Mouse (Mus musculus) B cell, adult 2 months (primary cell): ENCODE results near the gene Cenpp.
"Not testable (repeated sequence)": the region's sequence is repeated elsewhere in the genome, so short reads cannot be mapped to it uniquely, and the experiment has no call there.

ENCODE experiments used
- DNase-seq, 2 experiments: peaks; one replicate each; pipeline ENCODE4 v3.0.0; 2022

The Cenpp gene

GRCm38 (mm10) chr13:49603603-49604002, 49.0 kb downstream of the Cenpp start:
- no peak for DNase-seq

- not testable (repeated sequence) for DNase-seq
Observed at GRCm38 (mm10) chr13:49602541-49602940, 50.0 kb downstream of the Cenpp start.

- no peak for DNase-seq
Observed at GRCm38 (mm10) chr13:49586062-49586461, 66.5 kb downstream of the Cenpp start.

DNA sequence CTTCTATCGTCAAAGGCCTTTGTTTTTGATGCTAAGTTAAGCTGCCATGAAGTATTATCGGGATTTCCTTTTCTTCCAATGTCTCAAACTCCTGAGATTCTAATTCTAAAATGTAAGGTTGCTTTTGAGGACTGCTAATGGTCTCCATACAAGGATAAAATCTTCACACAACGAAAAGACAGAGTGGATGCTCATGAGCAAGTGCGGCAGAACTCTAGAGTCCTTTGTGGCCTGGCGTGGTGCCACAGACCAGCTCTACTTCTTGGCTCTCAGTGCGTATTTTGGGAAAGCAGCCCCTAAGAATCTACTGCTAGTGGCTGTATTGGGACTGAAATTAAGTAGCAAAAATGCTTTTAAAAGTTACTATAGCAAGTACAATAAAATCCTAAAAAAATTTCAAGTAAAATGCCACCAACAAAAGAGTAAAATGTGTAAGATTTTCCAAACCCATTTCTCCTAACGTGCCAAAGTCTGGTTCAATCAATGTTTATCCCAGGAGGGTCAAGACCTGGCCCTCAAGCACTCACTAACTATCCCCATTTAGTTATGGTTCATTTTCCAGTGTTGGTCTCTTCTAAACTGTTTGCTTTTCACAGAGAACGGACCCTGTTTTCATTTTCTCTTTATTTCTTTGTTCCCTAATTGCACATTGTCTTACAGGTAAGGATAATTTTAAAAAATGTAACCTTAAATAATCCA, 68.1 kb downstream of the Cenpp start:
- no peak for DNase-seq

GRCm38 (mm10) chr13:49583859-49584258, 68.7 kb downstream of the Cenpp start:
- no peak for DNase-seq

- DNase-seq = no peak
Observed at GRCm38 (mm10) chr13:49581541-49582530, 70.7 kb downstream of the Cenpp start, which contains the start of gene Omd. Gene Omd (plus strand): TSS chr13:49582462.

GRCm38 (mm10) chr13:49571418-49571817, 81.2 kb downstream of the Cenpp start:
- no peak for DNase-seq

DNA sequence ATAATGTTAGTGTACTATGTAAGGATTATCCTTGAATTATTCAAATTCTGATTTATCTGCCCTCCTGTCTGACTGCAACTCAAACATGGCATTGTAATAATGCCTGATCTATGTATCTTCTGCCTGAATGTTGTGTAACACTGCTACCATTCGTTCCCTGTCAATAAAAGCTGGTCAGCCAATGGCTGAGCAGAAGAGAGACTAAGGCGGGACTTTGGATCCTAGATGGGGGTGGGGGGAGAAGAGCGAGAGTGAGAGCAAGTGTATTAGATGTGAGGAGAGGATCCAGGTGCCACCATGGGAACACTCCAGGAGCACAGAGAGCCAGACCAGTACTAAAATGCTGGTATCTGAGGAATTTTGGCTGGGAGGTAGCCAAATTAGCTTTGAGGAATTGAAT, 82.2 kb downstream of the Cenpp start:
- no peak for DNase-seq

DNA sequence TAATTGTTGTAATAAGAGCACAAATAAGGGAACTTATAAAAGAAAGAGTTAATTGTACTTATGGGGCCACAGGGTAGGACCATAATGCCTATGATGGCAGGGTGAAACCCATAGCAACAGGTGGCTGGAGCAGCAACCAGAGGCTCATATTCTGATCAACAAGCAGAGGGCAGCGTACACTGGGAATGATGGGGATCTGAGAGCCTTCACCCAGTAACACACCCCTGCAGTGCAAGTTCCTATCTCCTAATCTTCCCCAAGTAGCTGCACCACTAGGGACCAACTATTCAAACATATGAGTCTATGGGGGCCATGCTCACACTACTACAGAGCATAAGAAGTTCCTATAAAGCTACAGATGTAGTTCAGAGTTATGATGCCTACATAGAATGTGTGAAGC, 88.2 kb downstream of the Cenpp start:
- DNase-seq = no peak

DNA sequence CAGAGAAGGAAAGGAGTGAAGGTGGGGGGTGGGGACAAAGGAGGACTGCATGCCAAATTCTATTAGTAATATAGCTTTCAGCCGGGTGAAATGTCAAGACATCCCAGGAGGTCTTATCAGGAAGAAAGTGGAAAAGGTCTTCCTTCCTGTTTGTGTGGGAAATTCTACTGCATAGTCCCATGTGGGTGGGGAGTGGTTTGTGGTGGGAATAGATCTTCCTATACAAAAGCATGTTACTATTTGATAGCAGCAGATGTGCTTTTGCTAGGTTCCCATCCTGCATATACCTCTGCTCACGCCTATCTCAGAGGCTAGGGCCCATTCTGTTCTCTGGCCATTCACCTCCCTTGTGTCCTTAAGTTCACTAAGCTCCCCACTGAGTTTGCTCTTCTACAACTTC, 91.7 kb downstream of the Cenpp start:
- no peak for DNase-seq

GRCm38 (mm10) chr13:49559185-49559584, 93.4 kb downstream of the Cenpp start:
- no peak for DNase-seq

DNA sequence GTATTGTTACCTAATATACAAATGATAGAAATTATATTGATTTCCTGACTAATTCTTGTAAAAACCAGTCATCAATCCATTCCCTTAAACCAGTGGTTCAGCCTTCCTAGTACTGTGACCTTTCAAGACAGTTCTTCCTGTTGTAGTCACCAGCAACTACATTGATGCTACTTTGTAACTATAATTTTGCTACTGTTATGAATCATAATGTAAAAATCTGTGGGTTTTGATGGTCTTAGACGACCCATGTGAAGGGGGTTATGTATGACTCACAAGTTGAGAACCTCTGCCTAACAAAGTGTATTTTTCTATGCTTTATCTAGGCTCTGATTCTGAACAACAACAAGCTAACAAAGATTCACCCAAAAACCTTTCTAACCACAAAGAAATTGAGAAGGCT, 95.7 kb downstream of the Cenpp start:
- no peak for DNase-seq

GRCm38 (mm10) chr13:49556203-49556602, 96.4 kb downstream of the Cenpp start:
- DNase-seq = no peak

DNA sequence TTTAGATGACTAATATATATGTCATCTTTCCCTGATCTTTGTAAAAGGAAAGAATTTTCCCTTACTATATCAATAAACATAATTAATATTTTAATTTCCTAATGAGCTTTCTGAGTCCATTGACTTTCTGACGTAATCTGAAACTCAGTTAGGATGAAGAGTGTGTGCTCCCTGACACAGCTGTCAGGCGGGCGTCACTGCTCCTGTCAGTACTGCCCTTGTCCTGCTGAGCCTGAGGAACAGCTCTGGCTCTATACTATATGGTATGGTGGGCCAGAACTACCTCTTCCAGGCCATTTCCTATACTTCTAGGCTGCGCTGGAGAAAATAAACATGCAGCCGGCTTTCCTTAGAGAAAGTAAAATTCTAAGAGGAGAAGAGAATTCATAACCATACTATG, 98.1 kb downstream of the Cenpp start:
- no peak for DNase-seq

- no peak for DNase-seq
Observed at GRCm38 (mm10) chr13:49549616-49550015, 103.0 kb downstream of the Cenpp start.

- DNase-seq = no peak
Observed at GRCm38 (mm10) chr13:49547563-49548150, 104.9 kb downstream of the Cenpp start.

DNA sequence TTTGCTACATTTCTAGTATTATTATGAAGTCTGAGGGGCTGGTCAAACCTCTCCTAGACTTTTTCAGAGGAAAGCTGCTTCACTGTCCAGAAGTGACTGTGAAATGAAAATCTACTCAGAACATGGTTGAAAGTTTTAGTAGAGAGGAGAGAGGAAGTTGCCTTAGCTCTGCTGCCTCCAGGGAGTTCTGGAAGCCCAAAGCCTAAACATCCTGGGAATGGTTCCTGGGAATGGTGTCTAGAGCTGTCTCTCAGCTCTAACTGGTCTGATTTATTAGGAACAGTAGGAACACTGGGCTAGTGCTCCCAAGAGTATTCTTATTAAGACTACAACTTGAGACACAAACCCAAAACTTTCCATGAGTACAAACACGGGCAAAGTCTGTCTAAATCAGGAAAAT, 106.1 kb downstream of the Cenpp start:
- no peak for DNase-seq

DNA sequence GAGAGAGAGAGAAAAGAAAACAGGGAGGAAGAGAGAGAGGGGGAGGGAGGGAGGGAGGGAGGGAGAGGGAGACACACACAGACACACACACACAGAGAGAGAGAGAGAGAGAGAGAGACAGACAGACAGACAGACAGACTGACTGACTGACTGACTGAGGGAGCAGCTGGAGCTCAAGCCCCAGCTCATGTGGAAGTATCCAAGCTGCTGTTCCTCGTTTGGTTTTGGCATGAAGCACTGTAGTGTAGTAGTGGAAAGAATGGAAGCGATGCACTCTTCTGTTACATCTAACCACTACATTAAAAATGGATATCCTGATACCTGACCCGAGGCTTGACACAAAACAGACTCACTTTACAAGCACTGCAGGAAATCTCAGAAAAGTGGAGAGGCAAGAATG, 106.9 kb downstream of the Cenpp start:
- DNase-seq = no peak

GRCm38 (mm10) chr13:49544279-49544678, 108.3 kb downstream of the Cenpp start, which contains the start of gene Aspn:
Gene Aspn (plus strand): TSS chr13:49544443.
- no peak for DNase-seq

DNA sequence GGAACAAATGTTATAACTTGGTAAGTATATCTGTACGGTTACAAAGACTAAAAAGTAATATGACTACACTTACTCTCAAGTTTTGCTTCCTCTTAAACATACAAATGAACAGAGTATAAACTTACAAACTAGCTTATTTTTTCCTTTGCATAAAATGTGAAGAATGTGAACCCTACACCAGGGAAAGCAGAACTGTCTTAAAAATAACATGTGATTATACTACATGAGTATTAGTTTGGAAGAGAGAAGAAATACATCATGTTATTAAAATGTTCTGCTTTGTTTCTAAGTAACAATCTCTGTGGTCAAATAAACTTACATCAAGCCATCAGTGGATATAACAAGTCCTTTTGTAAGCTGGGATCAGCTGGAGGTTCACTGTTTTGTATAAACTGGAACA, 113.9 kb downstream of the Cenpp start:
- DNase-seq = no peak

- DNase-seq = no peak
Observed at GRCm38 (mm10) chr13:49536946-49537345, 115.6 kb downstream of the Cenpp start.

- DNase-seq = no peak
Observed at GRCm38 (mm10) chr13:49530636-49531035, 121.9 kb downstream of the Cenpp start.

DNA sequence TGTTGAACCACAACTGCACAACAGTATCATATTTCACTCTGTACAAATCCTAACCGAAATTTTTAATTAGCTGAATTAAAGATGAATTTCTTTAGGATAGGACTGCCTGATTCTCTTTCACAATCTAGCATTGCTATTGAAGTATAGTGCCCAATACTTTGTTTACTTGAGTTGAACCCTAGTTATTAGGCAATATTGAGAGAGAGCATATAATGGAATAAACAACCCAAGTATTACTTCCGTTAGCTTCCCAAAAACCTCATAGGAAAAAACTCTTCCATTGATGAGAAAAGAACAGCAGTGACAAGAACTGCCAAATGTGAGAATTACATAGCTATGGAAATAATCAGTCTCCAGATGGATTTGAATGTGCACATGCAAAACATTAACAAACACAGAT, 126.3 kb downstream of the Cenpp start:
- DNase-seq = no peak

DNA sequence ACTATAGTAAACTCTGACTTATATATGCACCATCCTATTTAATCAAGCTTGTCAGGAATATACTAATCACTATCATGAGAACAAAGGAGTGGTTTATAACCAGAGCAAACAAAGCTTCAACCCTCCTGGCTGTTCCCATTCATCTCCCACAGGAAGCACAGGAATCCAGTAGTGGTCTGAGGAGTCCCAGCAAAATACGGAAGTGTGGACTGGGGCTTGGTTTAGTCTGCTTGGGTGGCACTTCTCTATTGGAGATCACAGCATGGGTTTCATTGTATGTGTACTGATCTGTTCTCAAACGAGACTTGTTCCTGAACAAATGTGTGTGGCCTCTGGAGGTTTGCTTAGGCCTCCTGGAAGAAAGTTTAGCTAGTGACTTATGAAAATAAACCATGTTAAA, 133.8 kb downstream of the Cenpp start:
- DNase-seq = no peak
